Mouse (Mus musculus): ENCODE measurements at regions not wholly inside any gene's neighbourhood (a gene's known extent, or its start where the extent isn't known, plus 50 kb on each side); places are given as distances from the start of the nearest gene placed in this dataset.

DNA sequence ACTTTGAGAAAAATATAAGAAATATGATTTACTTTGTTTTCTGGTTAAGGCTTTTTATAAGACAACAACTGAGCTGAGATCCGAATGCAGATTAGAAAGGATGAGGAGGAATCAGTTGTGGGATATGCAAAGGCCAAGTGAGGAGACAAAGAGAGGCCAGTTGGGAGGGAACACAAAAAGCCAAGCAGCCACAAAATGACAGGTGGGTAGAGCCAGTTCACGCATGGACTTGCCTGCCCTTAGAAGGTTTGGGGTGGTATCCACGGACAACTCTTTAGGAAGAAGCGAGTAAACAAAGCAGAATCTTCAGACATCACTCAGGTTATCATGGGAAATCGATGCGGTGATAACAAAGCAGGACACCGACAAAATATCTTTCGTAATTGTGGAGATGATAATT is 123.2 kb downstream of the Gm5426 start:
- Histone ChIP-seq H3K4me3 (replicated peaks; ENCODE audit: low read depth, low read length) (no peak overlapping the region), H3K27me3 (ENCODE audit: control insufficient read depth, insufficient read depth, low read length) (no peaks in the 10 kb centered on the region), H3K4me2 (ENCODE audit: low read length) (no peak overlapping the region), H3K27ac (replicated peaks; ENCODE audit: low read depth, low read length) (no peak overlapping the region), H3K36me3 (ENCODE audit: control insufficient read depth, insufficient read depth, low read length) (no peaks in the 10 kb centered on the region), H3K9ac (replicated peaks; ENCODE audit: low read length) (no peak overlapping the region), H3K4me1 (ENCODE audit: control insufficient read depth, insufficient read depth, low read length) (0 out of 2 replicates have a peak, but pooled peaks cover 3% of the 10 kb centered on the region), H3K9me3 (ENCODE audit: control insufficient read depth, low read length) (no peaks in the 10 kb centered on the region)
- WGBS, result 93% methylated on average over 8 of the region's 8 CpGs
- no peak for ATAC-seq (ENCODE audit: low FRiP score, low TSS enrichment)
- DNase-seq, result no peak

DNA sequence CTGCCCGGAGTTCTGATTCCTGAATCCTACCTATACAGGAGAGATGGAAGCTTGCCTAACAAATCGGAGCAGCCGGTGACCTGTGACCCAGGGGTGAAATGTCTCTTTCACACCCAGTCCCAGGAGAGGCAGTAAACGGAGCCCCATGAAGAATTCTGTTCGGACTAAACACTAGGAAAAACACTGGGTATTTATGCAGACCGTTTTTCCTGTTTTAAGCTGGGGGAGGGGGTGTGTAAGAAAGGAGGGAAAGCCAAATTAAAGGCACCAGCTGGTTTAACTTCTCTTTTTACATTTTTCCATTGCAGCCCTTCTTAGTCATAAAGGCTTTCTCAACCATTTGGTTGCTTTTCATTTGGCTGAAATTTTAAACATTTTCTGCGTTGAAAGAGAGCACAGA is 127.1 kb downstream of the Gm5426 start:
- 30% methylated on average over 7 of the region's 7 CpGs for WGBS
- no peaks in the 10 kb centered on the region for H3K27me3 ChIP-seq (ENCODE audit: control insufficient read depth, insufficient read depth, low read length)
- H3K27ac ChIP-seq (replicated peaks; ENCODE audit: low read depth, low read length), result no peak overlapping the region
- DNase-seq (no peak), ATAC-seq (ENCODE audit: low FRiP score, low TSS enrichment) (no peak)
- H3K4me1 ChIP-seq (ENCODE audit: control insufficient read depth, insufficient read depth, low read length), result peaks cover 6% of the 10 kb centered on the region; the same call in 1 of the 2 replicates
- H3K9me3 ChIP-seq (ENCODE audit: control insufficient read depth, low read length), result no peaks in the 10 kb centered on the region
- no peak overlapping the region for H3K4me3 ChIP-seq (replicated peaks; ENCODE audit: low read depth, low read length)
- H3K4me2 ChIP-seq (ENCODE audit: low read length), result no peak overlapping the region
- H3K36me3 ChIP-seq (ENCODE audit: control insufficient read depth, insufficient read depth, low read length), result no peaks in the 10 kb centered on the region
- H3K9ac ChIP-seq (replicated peaks; ENCODE audit: low read length), result no peak overlapping the region

DNA sequence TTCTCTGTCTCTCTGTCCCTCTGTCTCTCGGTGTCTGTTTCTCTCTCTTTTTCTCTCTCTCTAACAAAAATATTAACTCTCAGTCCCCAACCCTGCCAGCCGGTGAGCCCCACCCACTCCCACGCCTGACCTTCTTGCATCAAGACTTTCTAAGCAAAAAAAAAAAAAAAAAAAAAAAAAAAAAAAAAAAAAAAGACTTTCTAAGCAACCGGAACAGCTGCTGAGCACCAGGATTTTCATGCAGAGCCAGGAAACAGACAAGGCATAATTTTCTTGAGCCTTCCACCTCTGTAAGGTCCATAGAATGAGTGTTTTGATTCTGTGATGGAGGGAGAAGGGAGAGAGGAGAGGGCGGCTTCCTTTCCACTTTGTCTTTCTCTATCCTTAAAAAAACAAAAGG is 128.0 kb downstream of the Gm5426 start:
- Histone ChIP-seq H3K4me1 (ENCODE audit: control insufficient read depth, insufficient read depth, low read length) (peaks cover 6% of the 10 kb centered on the region; the same call in 1 of the 2 replicates), H3K9me3 (ENCODE audit: control insufficient read depth, low read length) (no peaks in the 10 kb centered on the region), H3K4me2 (ENCODE audit: low read length) (no peak overlapping the region), H3K9ac (replicated peaks; ENCODE audit: low read length) (no peak overlapping the region), H3K27me3 (ENCODE audit: control insufficient read depth, insufficient read depth, low read length) (no peaks in the 10 kb centered on the region), H3K27ac (replicated peaks; ENCODE audit: low read depth, low read length) (no peak overlapping the region), H3K36me3 (ENCODE audit: control insufficient read depth, insufficient read depth, low read length) (no peaks in the 10 kb centered on the region), H3K4me3 (replicated peaks; ENCODE audit: low read depth, low read length) (no peak overlapping the region)
- ATAC-seq (ENCODE audit: low FRiP score, low TSS enrichment), result no peak
- 41% methylated on average over 5 of the region's 5 CpGs for WGBS
- peak; percentile 5 for DNase-seq

DNA sequence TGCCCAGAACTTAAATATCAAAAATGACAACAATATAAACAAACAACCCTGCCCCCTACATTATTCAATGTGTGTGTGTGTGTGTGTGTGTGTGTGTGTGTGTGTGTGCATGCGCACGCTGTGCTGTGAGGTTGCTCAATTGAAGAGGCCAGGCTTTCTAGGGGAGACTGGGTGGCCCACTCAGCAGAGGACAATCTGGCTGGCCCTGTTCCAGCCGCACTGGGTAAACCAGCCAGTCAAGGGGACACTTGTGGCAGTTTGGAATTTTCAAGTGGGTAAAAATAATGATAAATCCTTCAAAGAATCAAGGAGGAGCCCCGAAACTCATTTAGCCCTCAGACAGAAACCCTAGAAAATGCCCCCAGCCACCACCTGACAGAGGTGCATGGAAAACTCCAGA is 128.5 kb downstream of the Gm5426 start:
- ATAC-seq (ENCODE audit: low FRiP score, low TSS enrichment), result no peak
- 76% methylated on average over 4 of the region's 4 CpGs for WGBS
- H3K4me2 ChIP-seq (ENCODE audit: low read length), result no peak overlapping the region

DNA sequence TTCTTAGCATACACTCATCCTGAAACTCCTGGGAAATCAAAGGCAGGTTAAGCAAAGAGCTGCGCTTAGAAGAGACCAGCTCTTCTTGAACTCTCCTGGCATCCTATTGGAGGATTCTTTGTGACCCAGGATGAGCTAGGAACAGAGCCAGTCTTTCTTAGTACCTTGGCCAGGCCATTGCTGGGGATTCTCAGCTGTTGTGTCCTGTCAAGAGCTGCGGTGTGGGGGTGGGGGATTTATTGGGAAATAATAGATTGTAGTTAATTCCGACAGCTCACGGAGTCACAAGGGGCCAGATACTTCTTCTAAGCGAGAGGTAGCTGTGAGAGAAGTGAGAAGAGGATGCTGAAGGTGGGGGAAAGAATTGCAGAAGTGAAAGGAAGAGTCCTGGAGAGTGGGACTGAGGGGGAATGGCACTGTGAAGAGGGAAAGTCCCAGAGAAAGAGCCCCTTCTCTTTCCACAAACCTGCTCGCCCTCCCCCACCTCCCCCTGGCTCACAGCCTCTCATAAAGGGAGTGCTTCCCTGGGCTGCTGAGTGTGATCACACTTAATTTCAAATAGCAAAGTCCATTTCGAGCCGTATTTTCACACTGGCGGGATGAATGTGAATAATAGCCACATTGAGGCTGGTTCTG is 129.8 kb downstream of the Gm5426 start:
- Histone ChIP-seq H3K4me2 (ENCODE audit: low read length) (no peak overlapping the region), H3K4me3 (replicated peaks; ENCODE audit: low read depth, low read length) (no peak overlapping the region), H3K27ac (replicated peaks; ENCODE audit: low read depth, low read length) (no peak overlapping the region), H3K9me3 (ENCODE audit: control insufficient read depth, low read length) (no peaks in the 10 kb centered on the region), H3K4me1 (ENCODE audit: control insufficient read depth, insufficient read depth, low read length) (peaks cover 6% of the 10 kb centered on the region; the same call in 1 of the 2 replicates), H3K27me3 (ENCODE audit: control insufficient read depth, insufficient read depth, low read length) (no peaks in the 10 kb centered on the region), H3K36me3 (ENCODE audit: control insufficient read depth, insufficient read depth, low read length) (no peaks in the 10 kb centered on the region), H3K9ac (replicated peaks; ENCODE audit: low read length) (no peak overlapping the region)
- 79% methylated on average over 9 of the region's 9 CpGs for WGBS
- ATAC-seq (ENCODE audit: low FRiP score, low TSS enrichment) (no peak), DNase-seq (no peak)

More for the DNA sequence above, 128.5 kb downstream of the Gm5426 start:
- Histone ChIP-seq H3K9ac (replicated peaks; ENCODE audit: low read length) (no peak overlapping the region), H3K27ac (replicated peaks; ENCODE audit: low read depth, low read length) (no peak overlapping the region), H3K27me3 (ENCODE audit: control insufficient read depth, insufficient read depth, low read length) (no peaks in the 10 kb centered on the region), H3K36me3 (ENCODE audit: control insufficient read depth, insufficient read depth, low read length) (no peaks in the 10 kb centered on the region), H3K4me3 (replicated peaks; ENCODE audit: low read depth, low read length) (no peak overlapping the region), H3K4me1 (ENCODE audit: control insufficient read depth, insufficient read depth, low read length) (peaks cover 6% of the 10 kb centered on the region; the same call in 1 of the 2 replicates), H3K9me3 (ENCODE audit: control insufficient read depth, low read length) (no peaks in the 10 kb centered on the region)
- no peak for DNase-seq

DNA sequence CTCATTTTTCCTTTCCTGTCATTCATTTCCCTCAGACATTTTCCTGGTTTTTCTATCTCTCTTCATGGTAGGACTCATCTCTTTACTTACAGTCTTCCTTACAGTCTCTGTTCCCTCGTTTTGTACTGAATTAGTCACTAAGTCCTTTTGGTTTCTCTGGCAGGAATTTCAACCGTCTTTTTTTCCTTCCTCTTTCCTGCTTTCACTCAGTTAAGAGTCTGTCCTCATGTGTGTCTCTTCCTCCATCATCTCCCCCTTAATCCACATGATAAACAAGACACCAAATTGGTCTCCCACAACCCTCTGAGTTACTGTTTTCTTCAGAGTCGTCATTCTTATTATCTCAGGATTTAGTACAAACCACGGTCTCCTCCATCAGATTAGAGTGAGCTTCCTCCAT is 131.2 kb downstream of the Gm5426 start:
- Histone ChIP-seq H3K27ac (replicated peaks; ENCODE audit: low read depth, low read length) (no peak overlapping the region), H3K36me3 (ENCODE audit: control insufficient read depth, insufficient read depth, low read length) (no peaks in the 10 kb centered on the region), H3K27me3 (ENCODE audit: control insufficient read depth, insufficient read depth, low read length) (no peaks in the 10 kb centered on the region), H3K4me3 (replicated peaks; ENCODE audit: low read depth, low read length) (no peak overlapping the region), H3K9me3 (ENCODE audit: control insufficient read depth, low read length) (no peaks in the 10 kb centered on the region), H3K4me1 (ENCODE audit: control insufficient read depth, insufficient read depth, low read length) (peaks cover 6% of the 10 kb centered on the region; the same call in 1 of the 2 replicates), H3K9ac (replicated peaks; ENCODE audit: low read length) (no peak overlapping the region), H3K4me2 (ENCODE audit: low read length) (no peak overlapping the region)
- WGBS, result 90% methylated on average over 4 of the region's 4 CpGs
- ATAC-seq (ENCODE audit: low FRiP score, low TSS enrichment), result no peak
- DNase-seq, result no peak

DNA sequence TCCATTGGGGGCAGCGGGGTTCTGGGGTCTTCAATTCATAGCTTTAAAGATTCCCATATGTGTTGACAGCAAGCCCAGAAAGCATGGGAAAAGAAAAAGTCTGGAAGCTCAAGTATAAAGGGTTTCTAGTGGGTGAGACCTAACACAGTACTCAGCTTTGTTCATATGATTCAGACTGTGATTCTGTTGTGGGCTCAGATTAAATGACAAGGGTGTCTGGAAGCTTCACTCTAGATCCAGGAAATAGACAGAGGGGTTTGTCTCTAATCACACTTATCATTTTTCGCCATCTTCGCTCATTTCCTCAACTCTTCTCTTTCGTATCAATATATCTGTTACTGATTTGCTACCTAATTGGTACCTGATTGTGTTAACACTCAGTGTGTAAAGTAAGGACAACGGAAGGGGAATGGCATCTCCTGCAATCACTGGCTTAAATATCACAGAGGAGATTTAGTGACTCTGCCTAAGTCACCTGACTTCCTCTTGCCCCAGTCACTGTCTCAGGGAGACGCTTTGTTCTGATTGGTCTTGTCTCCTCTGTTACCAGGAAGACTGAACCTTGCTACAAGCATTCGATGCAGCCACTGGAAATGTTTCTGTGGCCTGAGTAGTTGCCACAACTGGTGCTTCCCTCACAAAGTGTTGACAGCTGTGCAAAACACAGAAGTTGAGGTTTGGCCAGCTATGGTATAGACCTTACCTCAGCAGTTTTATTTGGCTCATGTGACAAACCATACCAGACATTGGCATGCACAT is 137.4 kb downstream of the Gm5426 start:
- DNase-seq (no peak), ATAC-seq (ENCODE audit: low FRiP score, low TSS enrichment) (no peak)
- no peak overlapping the region for H3K4me2 ChIP-seq (ENCODE audit: low read length)
- no peak overlapping the region for H3K9ac ChIP-seq (replicated peaks; ENCODE audit: low read length)
- H3K4me1 ChIP-seq (ENCODE audit: control insufficient read depth, insufficient read depth, low read length), result no peaks in the 10 kb centered on the region
- no peak overlapping the region for H3K4me3 ChIP-seq (replicated peaks; ENCODE audit: low read depth, low read length)
- H3K9me3 ChIP-seq (ENCODE audit: control insufficient read depth, low read length), result no peaks in the 10 kb centered on the region
- no peak overlapping the region for H3K27ac ChIP-seq (replicated peaks; ENCODE audit: low read depth, low read length)
- no peaks in the 10 kb centered on the region for H3K36me3 ChIP-seq (ENCODE audit: control insufficient read depth, insufficient read depth, low read length)
- WGBS, result 91% methylated on average over 7 of the region's 7 CpGs
- H3K27me3 ChIP-seq (ENCODE audit: control insufficient read depth, insufficient read depth, low read length), result no peaks in the 10 kb centered on the region

DNA sequence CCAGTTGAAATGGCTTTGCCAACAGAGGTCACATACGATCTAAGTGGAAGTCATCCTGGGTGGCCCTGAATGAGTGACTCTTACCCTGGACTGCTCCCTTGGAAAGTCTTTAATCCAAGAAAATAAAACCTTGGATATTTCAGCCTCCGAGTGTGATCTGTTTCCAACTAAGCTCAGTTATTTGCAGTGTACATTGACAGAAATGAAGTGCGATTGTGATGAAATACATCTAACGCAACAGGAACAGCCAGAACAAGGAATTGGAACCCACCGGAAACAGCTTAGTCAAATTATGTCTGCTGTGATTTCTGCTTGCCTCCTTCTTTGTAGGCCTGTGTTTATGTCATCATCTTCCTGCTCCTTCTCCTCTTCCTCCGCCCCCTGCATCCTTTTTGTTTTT is 143.7 kb downstream of the Gm5426 start:
- Histone ChIP-seq H3K27ac (replicated peaks; ENCODE audit: low read depth, low read length) (no peak overlapping the region), H3K4me2 (ENCODE audit: low read length) (no peak overlapping the region), H3K9ac (replicated peaks; ENCODE audit: low read length) (no peak overlapping the region), H3K27me3 (ENCODE audit: control insufficient read depth, insufficient read depth, low read length) (no peaks in the 10 kb centered on the region), H3K9me3 (ENCODE audit: control insufficient read depth, low read length) (no peaks in the 10 kb centered on the region), H3K4me3 (replicated peaks; ENCODE audit: low read depth, low read length) (no peak overlapping the region), H3K4me1 (ENCODE audit: control insufficient read depth, insufficient read depth, low read length) (no peaks in the 10 kb centered on the region), H3K36me3 (ENCODE audit: control insufficient read depth, insufficient read depth, low read length) (no peaks in the 10 kb centered on the region)
- no peak for ATAC-seq (ENCODE audit: low FRiP score, low TSS enrichment)
- DNase-seq, result no peak
- WGBS, result 90% methylated on average over 6 of the region's 6 CpGs

Measured in midbrain, embryonic 14.5 days (tissue).